Mouse (Mus musculus) E14TG2a.4 (cell line): Measurements from ENCODE around the gene Pik3c2a.

Experiments
- CTCF ChIP-seq: conservative IDR thresholded peaks from 2 replicates; pipeline ENCODE4 v1.5.1; 2014; ENCODE audit warnings: low read length
- NANOG ChIP-seq: IDR thresholded peaks from 2 replicates; pipeline ENCODE4 v1.6.1; 2014; ENCODE audit warnings: borderline replicate concordance, low read length, mixed read lengths

DNA sequence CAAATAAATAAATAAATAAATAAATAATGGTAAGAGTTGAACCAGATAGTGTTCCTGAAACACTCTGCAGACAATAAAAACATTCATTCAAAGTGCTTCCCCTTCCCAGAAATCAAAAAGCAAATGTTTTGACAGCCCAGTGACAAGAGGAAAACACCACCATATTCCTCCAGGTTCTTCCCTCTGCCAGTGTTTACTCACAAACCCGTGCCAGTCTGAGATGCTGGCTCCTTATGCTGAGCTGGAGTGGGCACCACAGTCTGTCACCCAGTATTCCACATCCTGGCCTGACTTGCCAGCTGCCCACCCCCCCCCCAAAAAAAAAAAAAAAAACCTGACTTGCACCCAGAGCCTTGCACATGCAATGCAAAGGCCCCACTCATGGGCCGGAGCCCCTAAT, 144.4 kb downstream of the Pik3c2a start:
- TF ChIP-seq CTCF (no peak), NANOG (no peak)
